Mouse (Mus musculus) forebrain, embryonic 16.5 days (tissue): Measurements from ENCODE around the gene Dut. TPM values are rescaled to one million over a fixed set of nuclear protein-coding genes. Genes with fewer than 3 reads are reported as not detected.

Experiments used
- ATAC-seq: fragments of 200-750 bp; cut with Nextera tagmentation; 2 replicates; pipeline ENCODE4 v1.8.0; 2017; ENCODE audit warnings: mild to moderate bottlenecking, moderate library complexity
- H3K27ac ChIP-seq: fragments of 300-500 bp; sonication (generic); 2 replicates; pipeline ENCODE4 v1.5.1; 2014; ENCODE audit warnings: low read length, control low read depth
- H3K27me3 ChIP-seq: fragments of 300-500 bp; sonication (generic); replicated peaks from 2 replicates; pipeline ENCODE4 v1.6.1; 2014; ENCODE audit warnings: low read length; ENCODE audit not compliant: control insufficient read depth, insufficient read depth
- H3K36me3 ChIP-seq: fragments of 300-500 bp; sonication (generic); 2 replicates; pipeline ENCODE4 v1.6.1; 2014; ENCODE audit not compliant: control insufficient read depth, insufficient read depth
- H3K4me1 ChIP-seq: fragments of 300-500 bp; sonication (generic); replicated peaks from 2 replicates; pipeline ENCODE4 v1.6.1; 2014; ENCODE audit warnings: low read length; ENCODE audit not compliant: control insufficient read depth, insufficient read depth
- H3K4me2 ChIP-seq: fragments of 300-500 bp; sonication (generic); 2 replicates; pipeline ENCODE4 v1.6.1; 2014; ENCODE audit warnings: mild to moderate bottlenecking, low read length, control low read depth
- H3K4me3 ChIP-seq: fragments of 300-500 bp; sonication (generic); replicated peaks from 2 replicates; pipeline ENCODE4 v1.5.1; 2014; ENCODE audit warnings: mild to moderate bottlenecking, low read length, control low read depth
- H3K9ac ChIP-seq: fragments of 300-500 bp; sonication (generic); replicated peaks from 2 replicates; pipeline ENCODE4 v1.6.1; 2014; ENCODE audit warnings: low read depth, low read length, control low read depth
- H3K9me3 ChIP-seq: fragments of 300-500 bp; sonication (generic); 2 replicates; pipeline ENCODE4 v1.6.1; 2016; ENCODE audit warnings: low read length; ENCODE audit not compliant: control insufficient read depth
- WGBS: fragments of 180-500 bp; shearing (Covaris S2); extraction: QIAGEN DNeasy Blood & Tissue Kit; methylation state at CpG from one replicate; pipeline ENCODE4 v1.1.7; 2014; 5-methylcytosine and 5-hydroxymethylcytosine counted together
- polyA plus RNA-seq: library from polyadenylated mRNA; unstranded; fragments of >200 nt; fragmentation: Nextera tagmentation; extraction: Ambion mirVana; gene quantifications from 2 replicates; pipeline ENCODE4 v1.2.1, GENCODE M21; 2015

Dut gene
- polyA plus RNA-seq, result 87.9 and 91.3 TPM in 2 replicates

DNA sequence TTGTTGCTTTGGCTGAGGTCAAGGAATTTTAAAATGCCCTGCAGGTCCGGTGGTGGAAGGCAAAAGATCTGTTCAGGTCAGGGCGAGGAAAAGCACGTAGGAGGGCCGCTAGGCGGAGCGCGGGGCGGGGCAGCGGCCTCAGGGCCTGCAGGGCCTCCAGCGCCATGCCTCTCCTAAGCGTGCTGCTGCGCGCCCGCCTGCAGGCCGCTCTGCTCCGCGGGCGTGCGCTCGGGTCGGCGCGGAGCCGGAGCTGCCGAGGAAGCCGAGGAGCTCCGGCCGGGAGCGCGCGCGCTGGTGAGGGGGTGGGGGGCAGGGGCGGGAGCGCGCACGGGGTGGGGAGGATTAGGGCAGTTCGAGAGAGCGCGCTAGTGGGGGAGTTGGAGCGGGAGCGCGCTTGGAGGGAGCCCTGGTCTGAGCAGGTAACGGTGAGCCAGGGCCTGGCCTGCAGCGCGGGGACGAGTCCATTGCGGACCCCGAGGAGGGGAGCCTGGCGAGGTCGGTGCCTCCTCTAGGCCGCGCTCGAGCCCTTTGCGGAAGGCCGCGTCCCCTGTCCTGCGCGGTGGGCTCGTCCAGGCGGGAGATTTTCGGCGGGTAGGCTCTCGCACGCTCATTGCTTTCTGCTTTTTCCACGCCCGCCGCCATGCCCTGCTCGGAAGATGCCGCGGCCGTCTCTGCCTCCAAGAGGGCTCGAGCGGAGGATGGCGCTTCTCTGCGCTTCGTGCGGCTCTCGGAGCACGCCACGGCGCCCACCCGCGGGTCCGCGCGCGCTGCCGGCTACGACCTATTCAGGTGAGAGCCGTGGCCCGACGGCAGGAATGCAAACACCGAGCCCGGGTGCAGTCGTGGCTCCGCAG, at the start of gene Dut:
TSS of gene Dut (plus strand) at position 83 of the 854 bp plus-strand sequence.
- WGBS, result under 1% methylated on average over 89 of the region's 96 CpGs
- H3K9me3 ChIP-seq, result no peaks in the 10 kb centered on the region
- 0 out of 2 replicates have a peak, but pooled peaks cover 3% of the 10 kb centered on the region for H3K36me3 ChIP-seq
- peak within 1 kb of the TSS; percentile 87 for H3K27ac ChIP-seq
- peak; percentile 99 for ATAC-seq
- H3K4me3 ChIP-seq, result peak within 1 kb of the TSS; percentile 88
- H3K27me3 ChIP-seq, result no peaks in the 10 kb centered on the region
- H3K9ac ChIP-seq, result peak within 1 kb of the TSS; percentile 72
- peak within 1 kb of the TSS; percentile 73 for H3K4me2 ChIP-seq
- H3K4me1 ChIP-seq, result peaks cover 13% of the 10 kb centered on the region

DNA sequence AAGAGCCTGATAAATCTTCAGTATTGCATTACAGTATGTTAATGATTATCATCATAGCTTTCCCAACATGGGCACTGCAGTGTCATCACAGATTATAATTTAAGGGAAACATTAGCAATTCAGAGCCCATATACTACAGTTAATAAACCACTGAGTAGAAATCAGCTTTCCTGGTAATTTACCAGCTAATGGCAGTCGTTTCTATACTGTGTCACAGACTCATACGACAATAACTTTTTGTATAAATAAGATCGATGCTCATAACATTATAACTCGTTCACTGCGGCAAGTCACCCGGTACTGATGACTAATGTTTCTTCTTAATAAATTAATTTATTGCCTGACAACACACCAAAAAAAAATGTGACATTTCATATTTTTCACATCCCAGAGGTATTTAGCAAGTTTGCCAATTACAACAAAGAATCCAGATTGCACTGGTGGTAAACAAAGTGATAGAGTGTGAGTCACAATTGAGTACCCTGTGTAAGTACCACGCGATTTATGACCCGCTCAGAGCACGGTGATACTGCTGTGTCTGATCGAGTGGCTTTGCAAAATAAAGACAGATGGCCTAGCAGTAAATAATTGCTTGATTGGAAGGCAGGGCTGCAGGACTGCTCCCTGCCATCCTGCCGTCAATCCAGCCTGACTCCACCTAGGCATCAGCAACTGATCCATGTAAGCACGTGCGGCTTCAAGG, 37.9 kb upstream of the Dut start:
- no peak overlapping the region for H3K9ac ChIP-seq
- WGBS, result 53% methylated on average over 14 of the region's 14 CpGs
- no peaks in the 10 kb centered on the region for H3K9me3 ChIP-seq
- no peaks in the 10 kb centered on the region; the same call in 1 of the 2 replicates for H3K27me3 ChIP-seq
- H3K4me3 ChIP-seq, result no peak overlapping the region
- H3K36me3 ChIP-seq, result no peaks in the 10 kb centered on the region
- ATAC-seq, result peak; percentile 91
- no peak overlapping the region for H3K4me2 ChIP-seq
- H3K4me1 ChIP-seq, result 0 out of 2 replicates have a peak, but pooled peaks cover 5% of the 10 kb centered on the region
- H3K27ac ChIP-seq, result no peak overlapping the region

DNA sequence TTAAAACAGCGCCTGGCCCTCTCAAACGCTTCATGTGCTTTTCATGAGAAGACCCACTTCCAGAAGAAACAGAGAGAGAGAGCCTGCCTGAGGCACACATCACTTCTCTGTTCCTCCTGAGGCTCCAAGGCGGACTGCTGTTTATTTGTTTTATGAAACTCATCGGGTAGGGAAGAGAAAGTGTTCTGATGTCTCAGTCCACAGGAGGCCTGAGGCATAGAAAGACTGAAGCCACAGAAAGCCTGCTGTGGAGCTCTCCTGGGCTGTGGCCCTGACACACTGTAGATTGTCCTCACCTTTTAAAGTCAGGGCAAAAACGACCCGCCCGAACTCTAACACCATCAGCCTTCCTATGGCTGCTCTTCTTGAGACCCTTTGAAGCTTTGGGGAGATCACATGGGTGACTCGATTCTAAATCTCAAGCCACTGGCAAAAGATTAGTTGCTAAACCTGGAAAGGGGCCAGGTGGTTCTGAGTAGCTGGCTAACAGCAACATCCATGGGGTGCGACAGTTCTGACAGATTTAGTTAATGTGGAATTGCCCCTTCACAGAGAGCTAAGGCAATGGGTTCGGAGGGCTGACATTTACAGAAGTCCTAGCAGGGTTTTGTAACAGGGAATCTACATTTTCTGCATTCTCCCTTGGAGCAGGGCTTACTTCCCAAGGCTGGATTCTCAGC, 35.0 kb upstream of the Dut start:
- Histone ChIP-seq H3K4me2 (no peak overlapping the region), H3K9ac (no peak overlapping the region), H3K4me1 (0 out of 2 replicates have a peak, but pooled peaks cover 5% of the 10 kb centered on the region), H3K27me3 (no peaks in the 10 kb centered on the region; the same call in 1 of the 2 replicates), H3K27ac (no peak overlapping the region), H3K4me3 (no peak overlapping the region), H3K9me3 (no peaks in the 10 kb centered on the region), H3K36me3 (no peaks in the 10 kb centered on the region)
- 69% methylated on average over 10 of the region's 10 CpGs for WGBS
- no peak for ATAC-seq

DNA sequence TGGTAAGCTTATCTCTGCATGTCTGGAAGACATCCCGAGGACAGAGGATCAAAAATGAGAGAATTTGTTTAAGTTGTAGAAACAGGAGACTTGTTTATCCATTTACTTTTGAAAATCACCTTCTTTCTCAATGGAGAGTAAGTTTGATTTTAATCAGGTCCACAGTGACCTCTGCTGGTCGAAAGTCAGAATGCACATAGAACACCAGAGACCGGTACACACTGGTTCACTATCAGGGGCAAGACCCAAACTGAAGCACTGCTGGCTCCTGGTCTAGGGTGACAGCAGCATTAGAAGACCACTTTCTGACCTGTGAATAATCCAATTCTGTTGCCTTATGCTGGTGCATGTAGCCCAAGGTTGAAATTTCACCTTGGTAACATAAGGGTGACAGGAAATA, 32.4 kb upstream of the Dut start:
- ATAC-seq, result peak; percentile 61; the same call in 1 of the 2 replicates
- H3K27me3 ChIP-seq, result no peaks in the 10 kb centered on the region
- H3K4me2 ChIP-seq, result no peak overlapping the region
- H3K4me1 ChIP-seq, result 0 out of 2 replicates have a peak, but pooled peaks cover under 1% of the 10 kb centered on the region
- H3K9me3 ChIP-seq, result no peaks in the 10 kb centered on the region
- no peak overlapping the region for H3K4me3 ChIP-seq
- no peaks in the 10 kb centered on the region for H3K36me3 ChIP-seq
- H3K27ac ChIP-seq, result no peak overlapping the region
- WGBS, result 5% methylated on average over 3 of the region's 3 CpGs
- H3K9ac ChIP-seq, result no peak overlapping the region

DNA sequence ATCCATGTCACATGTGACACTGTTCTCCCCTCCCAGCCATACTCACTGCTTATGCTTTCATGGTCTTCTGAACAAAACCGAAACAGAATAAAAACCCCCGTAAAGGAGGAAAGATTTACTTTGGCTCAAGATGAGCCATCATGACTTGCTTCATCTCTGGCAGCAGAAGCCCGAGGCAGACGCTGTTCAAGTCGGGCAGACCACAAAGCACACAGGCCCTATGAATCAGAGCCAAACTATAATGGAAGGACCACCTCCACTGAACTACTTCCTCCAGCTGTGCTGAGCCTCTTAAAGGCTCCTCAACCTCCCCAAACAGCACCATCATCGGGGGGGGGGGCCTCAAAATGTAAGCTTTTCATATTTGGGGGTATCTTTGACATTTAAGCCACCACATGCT, 29.7 kb upstream of the Dut start:
- Histone ChIP-seq H3K4me1 (no peaks in the 10 kb centered on the region), H3K4me2 (no peak overlapping the region), H3K27ac (no peak overlapping the region), H3K27me3 (no peaks in the 10 kb centered on the region), H3K9ac (no peak overlapping the region), H3K36me3 (no peaks in the 10 kb centered on the region), H3K9me3 (no peaks in the 10 kb centered on the region), H3K4me3 (no peak overlapping the region)
- no peak for ATAC-seq
- WGBS, result 75% methylated on average over 6 of the region's 6 CpGs

DNA sequence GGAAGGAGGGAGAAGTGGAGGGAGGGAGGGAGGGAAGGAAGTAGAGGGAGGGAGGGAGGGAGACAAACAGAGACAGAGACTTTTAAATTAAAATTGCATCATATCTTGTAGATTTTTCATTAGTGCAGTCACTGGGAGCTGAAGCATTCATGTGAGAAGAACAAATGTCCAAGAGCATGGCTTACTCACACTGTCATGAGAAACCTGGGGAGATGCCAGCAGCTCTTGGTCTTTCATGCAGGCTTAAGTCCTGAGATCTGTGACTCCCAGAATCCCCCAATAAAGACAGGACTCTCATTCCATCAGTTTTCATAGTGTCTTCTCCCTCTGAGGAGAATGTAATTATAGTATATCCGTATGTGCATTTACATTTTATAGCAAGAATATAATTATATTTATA, 28.4 kb upstream of the Dut start:
- ATAC-seq, result no peak
- H3K4me2 ChIP-seq, result no peak overlapping the region
- 97% methylated on average over 1 of the region's 1 CpGs for WGBS

DNA sequence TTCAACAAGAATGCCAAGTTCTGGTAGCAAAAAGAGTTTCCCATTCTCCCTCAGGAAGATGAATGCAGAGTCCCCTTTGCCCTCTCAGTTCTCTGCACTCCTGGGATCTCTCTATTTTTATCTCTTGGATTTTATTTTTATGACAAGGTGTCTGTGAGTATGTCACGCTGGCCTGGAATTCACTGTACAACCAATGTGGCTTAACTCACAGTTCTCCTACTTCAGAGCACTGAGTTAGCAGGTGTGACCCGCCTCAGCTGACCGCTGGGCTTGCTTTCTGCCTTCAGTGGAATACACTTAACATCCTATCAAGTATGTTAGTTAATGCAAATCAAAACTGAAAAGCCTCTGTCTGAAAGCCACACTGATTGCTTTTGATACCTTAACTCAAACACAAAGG, 27.7 kb upstream of the Dut start:
- ATAC-seq, result no peak
- WGBS, result 75% methylated on average over 3 of the region's 3 CpGs
- Histone ChIP-seq H3K27ac (no peak overlapping the region), H3K4me3 (no peak overlapping the region), H3K4me2 (no peak overlapping the region), H3K36me3 (no peaks in the 10 kb centered on the region), H3K27me3 (no peaks in the 10 kb centered on the region), H3K9ac (no peak overlapping the region), H3K9me3 (no peaks in the 10 kb centered on the region), H3K4me1 (no peaks in the 10 kb centered on the region)

More for the DNA sequence above, 28.4 kb upstream of the Dut start:
- no peaks in the 10 kb centered on the region for H3K27me3 ChIP-seq
- H3K4me1 ChIP-seq, result no peaks in the 10 kb centered on the region
- H3K9ac ChIP-seq, result no peak overlapping the region
- no peak overlapping the region for H3K4me3 ChIP-seq
- H3K36me3 ChIP-seq, result no peaks in the 10 kb centered on the region
- no peaks in the 10 kb centered on the region for H3K9me3 ChIP-seq
- H3K27ac ChIP-seq, result no peak overlapping the region

DNA sequence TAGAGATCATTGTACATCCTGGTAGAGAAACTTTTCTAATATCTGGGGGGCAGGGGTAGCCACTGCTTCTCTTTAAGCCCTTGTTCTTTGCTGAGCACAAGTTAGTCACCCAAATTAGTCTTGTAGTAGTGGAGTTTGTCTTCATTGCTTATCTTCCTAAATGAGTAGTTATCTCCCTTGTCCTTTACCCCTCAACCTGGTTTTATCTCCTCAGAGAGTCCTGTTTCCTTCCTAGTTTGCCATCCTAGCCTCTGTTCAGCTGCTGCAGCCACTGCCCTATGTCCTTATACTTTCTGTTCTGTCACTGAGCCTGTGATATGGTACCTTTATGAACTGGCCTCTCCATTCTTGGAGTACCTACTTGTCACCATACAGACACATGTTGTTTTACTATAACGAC, 25.3 kb upstream of the Dut start:
- H3K4me3 ChIP-seq, result no peak overlapping the region
- no peak overlapping the region for H3K9ac ChIP-seq
- WGBS, result 90% methylated on average over 1 of the region's 1 CpGs
- no peaks in the 10 kb centered on the region for H3K27me3 ChIP-seq
- no peak overlapping the region for H3K27ac ChIP-seq
- no peaks in the 10 kb centered on the region for H3K9me3 ChIP-seq
- ATAC-seq, result no peak
- no peaks in the 10 kb centered on the region for H3K36me3 ChIP-seq
- H3K4me2 ChIP-seq, result no peak overlapping the region
- no peaks in the 10 kb centered on the region for H3K4me1 ChIP-seq
